Mouse (Mus musculus) ES-Bruce4 (cell line): ENCODE data around the gene Artn. TPM values are rescaled to one million over a fixed set of nuclear protein-coding genes. Genes with fewer than 3 reads are reported as not detected.

Experiments used
- H3K27ac ChIP-seq: 2 replicates; pipeline ENCODE4 v1.5.1; 2012; ENCODE audit warnings: low read length, inconsistent platforms; ENCODE audit not compliant: insufficient read depth
- H3K27me3 ChIP-seq: 2 replicates; pipeline ENCODE4 v1.6.1; 2012; ENCODE audit warnings: mild to moderate bottlenecking, low read length, inconsistent platforms; ENCODE audit not compliant: control insufficient read depth, poor library complexity, insufficient read depth, severe bottlenecking
- H3K36me3 ChIP-seq: 2 replicates; pipeline ENCODE4 v1.6.1; 2012; ENCODE audit warnings: inconsistent platforms, mild to moderate bottlenecking, low read length, moderate library complexity; ENCODE audit not compliant: control insufficient read depth, poor library complexity, insufficient read depth, severe bottlenecking
- H3K4me1 ChIP-seq: one replicate; pipeline ENCODE4 v1.8.1; 2011; ENCODE audit warnings: low read length; ENCODE audit not compliant: control insufficient read depth, insufficient read depth
- H3K4me3 ChIP-seq: 2 replicates; pipeline ENCODE4 v1.5.1; 2011; ENCODE audit warnings: low read depth, mild to moderate bottlenecking, low read length
- H3K9ac ChIP-seq: 2 replicates; pipeline ENCODE4 v1.6.1; 2012; ENCODE audit warnings: low read depth, mild to moderate bottlenecking, inconsistent platforms; ENCODE audit not compliant: poor library complexity, severe bottlenecking
- H3K9me3 ChIP-seq: replicated peaks from 2 replicates; pipeline ENCODE4 v1.6.1; 2012; ENCODE audit warnings: mild to moderate bottlenecking, low read length, inconsistent platforms; ENCODE audit not compliant: control insufficient read depth, poor library complexity, insufficient read depth, severe bottlenecking
- CTCF ChIP-seq: IDR thresholded peaks from one replicate; pipeline ENCODE4 v1.8.1; 2011; ENCODE audit warnings: low read depth, low read length
- EP300 ChIP-seq: IDR thresholded peaks from 2 replicates; pipeline ENCODE4 v1.6.1; 2011; ENCODE audit warnings: low read depth, low read length; ENCODE audit not compliant: insufficient read depth
- POLR2A ChIP-seq: IDR thresholded peaks from one replicate; pipeline ENCODE4 v1.8.1; 2011; ENCODE audit warnings: low read length; ENCODE audit not compliant: insufficient read depth
- polyA plus RNA-seq: library from polyadenylated mRNA; stranded (reverse); fragments of >200 nt; gene quantifications from 2 replicates; pipeline ENCODE4 v1.2.4, GENCODE M21; 2011; ENCODE audit warnings: low read depth; ENCODE audit not compliant: missing spikeins, insufficient read depth, insufficient read length

The Artn gene
- polyA plus RNA-seq, 1 experiment = 6.1 TPM

- Histone ChIP-seq H3K4me1 (no peaks in the 10 kb centered on the region), H3K36me3 (peaks cover 3% of the 10 kb centered on the region; the same call in 1 of the 2 replicates), H3K27ac (no peak overlapping the region), H3K9me3 (no peaks in the 10 kb centered on the region), H3K27me3 (no peaks in the 10 kb centered on the region), H3K4me3 (no peak overlapping the region), H3K9ac (no peak overlapping the region)
- TF ChIP-seq POLR2A (no peak), CTCF (no peak), EP300 (no peak)
Observed at GRCm38 (mm10) chr4:117936964-117937363, 7.4 kb upstream of the Artn start.

GRCm38 (mm10) chr4:117934081-117934480 is 4.5 kb upstream of the Artn start:
- no peak overlapping the region for H3K9ac ChIP-seq
- peaks cover 3% of the 10 kb centered on the region; the same call in 1 of the 2 replicates for H3K36me3 ChIP-seq
- no peak overlapping the region for H3K4me3 ChIP-seq
- no peak overlapping the region for H3K27ac ChIP-seq
- H3K9me3 ChIP-seq = no peaks in the 10 kb centered on the region
- H3K4me1 ChIP-seq = no peaks in the 10 kb centered on the region
- no peak for TF ChIP-seq EP300
- TF ChIP-seq POLR2A = no peak
- TF ChIP-seq CTCF = no peak
- H3K27me3 ChIP-seq = no peaks in the 10 kb centered on the region

- peaks cover under 1% of the 10 kb centered on the region; the same call in 1 of the 2 replicates for H3K36me3 ChIP-seq
- no peak overlapping the region for H3K4me3 ChIP-seq
- H3K9ac ChIP-seq = no peak overlapping the region
- no peak overlapping the region for H3K27ac ChIP-seq
- H3K9me3 ChIP-seq = no peaks in the 10 kb centered on the region
- TF ChIP-seq EP300 = no peak
- no peaks in the 10 kb centered on the region for H3K27me3 ChIP-seq
- no peaks in the 10 kb centered on the region for H3K4me1 ChIP-seq
Observed at GRCm38 (mm10) chr4:117933248-117933647, 3.7 kb upstream of the Artn start.

GRCm38 (mm10) chr4:117928699-117929241 is 793 bp downstream of the Artn start:
- H3K36me3 ChIP-seq = no peaks in the 10 kb centered on the region
- H3K9ac ChIP-seq = peak overlapping the region; percentile 71
- no peaks in the 10 kb centered on the region; the same call in 1 of the 2 replicates for H3K27me3 ChIP-seq
- TF ChIP-seq CTCF = peak; percentile 50
- no peak for TF ChIP-seq POLR2A
- no peaks in the 10 kb centered on the region for H3K9me3 ChIP-seq
- H3K4me1 ChIP-seq = no peaks in the 10 kb centered on the region
- peak overlapping the region; percentile 91 for H3K4me3 ChIP-seq
- no peak overlapping the region for H3K27ac ChIP-seq

- Histone ChIP-seq H3K36me3 (no peaks in the 10 kb centered on the region), H3K27ac (no peak overlapping the region), H3K9me3 (no peaks in the 10 kb centered on the region), H3K4me1 (no peaks in the 10 kb centered on the region), H3K27me3 (no peaks in the 10 kb centered on the region; the same call in 1 of the 2 replicates), H3K4me3 (no peak overlapping the region), H3K9ac (no peak overlapping the region; the same call in 1 of the 2 replicates)
- TF ChIP-seq CTCF (peak; percentile 90), EP300 (no peak)
Observed at GRCm38 (mm10) chr4:117928234-117928633, 1.3 kb downstream of the Artn start.

- Histone ChIP-seq H3K36me3 (no peaks in the 10 kb centered on the region), H3K9me3 (no peaks in the 10 kb centered on the region), H3K4me1 (no peaks in the 10 kb centered on the region), H3K27me3 (no peaks in the 10 kb centered on the region; the same call in 1 of the 2 replicates), H3K4me3 (peak overlapping the region; percentile 35), H3K27ac (no peak overlapping the region), H3K9ac (peak overlapping the region; percentile 48)
- TF ChIP-seq EP300 (no peak), CTCF (no peak), POLR2A (no peak)
Observed at GRCm38 (mm10) chr4:117926545-117927482, 2.7 kb downstream of the Artn start.
